ENCODE assay signal across 15 mouse cellular contexts in the genomic region with DNA sequence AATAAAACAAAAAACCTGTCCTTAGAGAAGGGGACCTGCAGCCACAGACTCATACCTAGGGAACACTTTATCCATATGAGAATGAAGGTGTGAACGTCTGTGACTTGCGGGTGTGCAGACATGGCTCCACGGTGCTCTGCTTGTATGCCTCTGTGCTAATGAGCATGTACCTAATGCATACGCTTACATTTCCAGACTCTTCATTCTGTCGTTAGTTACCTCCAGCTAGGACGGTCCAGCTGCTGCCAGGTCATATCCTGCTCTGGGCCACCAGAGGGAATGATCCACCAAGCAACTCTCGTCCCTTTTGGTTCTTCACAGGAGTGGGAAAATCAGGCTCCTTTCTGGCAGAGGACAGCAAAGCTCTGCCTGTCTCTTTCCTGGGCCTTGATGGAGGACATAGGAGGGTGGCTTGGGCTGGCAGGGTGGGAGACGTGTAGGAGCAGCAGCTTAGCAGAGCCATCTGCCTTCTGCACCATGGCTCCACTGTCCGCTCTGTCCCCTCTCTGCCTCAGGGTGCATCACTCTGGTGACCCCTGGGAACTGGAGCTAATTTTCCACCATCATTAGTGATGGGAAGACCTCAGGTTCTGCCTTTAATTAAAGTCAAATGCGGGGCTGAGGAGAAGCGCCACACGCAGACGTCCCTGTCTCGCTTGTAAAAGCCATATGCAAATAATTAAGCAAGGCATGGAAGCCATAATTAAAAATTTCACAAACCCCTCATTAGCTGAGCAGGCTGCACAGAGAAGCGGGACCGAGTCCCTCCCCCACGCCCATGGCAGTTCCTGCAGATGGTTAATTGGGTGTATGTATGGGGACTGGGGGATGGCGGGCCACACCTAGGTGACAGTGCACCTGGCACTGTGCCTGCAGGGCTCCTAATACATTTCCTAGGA. TPM values are rescaled to one million over a fixed set of nuclear protein-coding genes. Genes with fewer than 3 reads are reported as not detected.
DNase-seq lines count a peak whose midpoint lies in the region; ATAC-seq lines count a peak whose summit lies in the region.
"Had no signal": no experiment of that assay in that cellular context is flagged by ENCODE, and none has a peak within 500 bp of the region (broad histone marks: within the 10 kb centered on the region; RNA-seq: fewer than 3 reads in every experiment).

No protein-coding gene starts in this region.

- no peak overlapping the region; the same call in 1 of the 2 replicates for H3K4me3 ChIP-seq in neural tube, embryonic 11.5 days (ENCODE audit: low read depth, low read length)
- H3K4me3 ChIP-seq in hindbrain, embryonic 14.5 days (replicated peaks; ENCODE audit: low read length) = no peak overlapping the region
- no peak overlapping the region for H3K4me3 ChIP-seq in midbrain, embryonic 13.5 days (replicated peaks)
- H3K4me3 ChIP-seq in heart, embryonic 11.5 days (ENCODE audit: low read depth, low read length) = no peak overlapping the region

- no peaks in the 10 kb centered on the region for H3K9me3 ChIP-seq in neural tube, embryonic 11.5 days (ENCODE audit: control insufficient read depth, low read length)
- no peaks in the 10 kb centered on the region for H3K9me3 ChIP-seq in hindbrain, embryonic 14.5 days (ENCODE audit: control insufficient read depth, low read length)
- H3K9me3 ChIP-seq in midbrain, embryonic 13.5 days = no peaks in the 10 kb centered on the region
- no peaks in the 10 kb centered on the region for H3K9me3 ChIP-seq in heart, embryonic 11.5 days (replicated peaks; ENCODE audit: control insufficient read depth, low read length)

- H3K4me2 ChIP-seq in neural tube, embryonic 11.5 days (ENCODE audit: low read depth) = no peak overlapping the region
- H3K4me2 ChIP-seq in hindbrain, embryonic 14.5 days (replicated peaks) = peak overlapping the region; percentile 21; the same call in 1 of the 2 replicates
- H3K4me2 ChIP-seq in midbrain, embryonic 13.5 days (replicated peaks) = no peak overlapping the region; the same call in 1 of the 2 replicates
- no peak overlapping the region for H3K4me2 ChIP-seq in heart, embryonic 11.5 days
- H3K4me2 ChIP-seq: liver, embryonic 11.5 days had no signal

- H3K4me1 ChIP-seq in neural tube, embryonic 11.5 days (ENCODE audit: control insufficient read depth, insufficient read depth, low read length) = peaks cover 8% of the 10 kb centered on the region
- peaks cover 13% of the 10 kb centered on the region for H3K4me1 ChIP-seq in hindbrain, embryonic 14.5 days (replicated peaks; ENCODE audit: control insufficient read depth, insufficient read depth, low read length)
- H3K4me1 ChIP-seq in midbrain, embryonic 13.5 days (replicated peaks) = peaks cover 31% of the 10 kb centered on the region
- H3K4me1 ChIP-seq in heart, embryonic 11.5 days (ENCODE audit: control insufficient read depth, insufficient read depth, low read length) = no peaks in the 10 kb centered on the region

- no peak for DNase-seq in neural tube, embryonic 11.5 days (ENCODE audit: low spot score)
- no peak for DNase-seq in neural tube, embryonic 10.5 days (ENCODE audit: extremely low spot score, low spot score)
- no peak for DNase-seq in hindbrain, embryonic 14.5 days (ENCODE audit: low spot score)
- no peak for DNase-seq in gastrocnemius, postnatal 4 days (ENCODE audit: low spot score in 2 of 2)
- DNase-seq in heart, postnatal 4 days = no peak
- DNase-seq in right cerebral cortex, postnatal 36 days (ENCODE audit: low spot score in 2 of 2) = no peak
- DNase-seq: cerebellum, postnatal 10 days; gastrocnemius, postnatal 36 days; kidney, adult 2 months; lung, postnatal 10 days; thymus, adult 2 months had no signal

- no peaks in the 10 kb centered on the region for H3K36me3 ChIP-seq in neural tube, embryonic 11.5 days (ENCODE audit: control insufficient read depth, insufficient read depth, low read length)
- no peaks in the 10 kb centered on the region for H3K36me3 ChIP-seq in hindbrain, embryonic 14.5 days (replicated peaks; ENCODE audit: control insufficient read depth, insufficient read depth)
- H3K36me3 ChIP-seq in midbrain, embryonic 13.5 days = no peaks in the 10 kb centered on the region
- no peaks in the 10 kb centered on the region for H3K36me3 ChIP-seq in heart, embryonic 11.5 days (ENCODE audit: control insufficient read depth, insufficient read depth, low read length)

- 71% methylated on average over 18 of the region's 18 CpGs for WGBS in neural tube, embryonic 11.5 days
- 36% methylated on average over 18 of the region's 18 CpGs for WGBS in hindbrain, embryonic 14.5 days
- WGBS in midbrain, embryonic 13.5 days = 51% methylated on average over 18 of the region's 18 CpGs
- WGBS in heart, embryonic 11.5 days (ENCODE audit: insufficient replicate concordance) = 69% methylated on average over 18 of the region's 18 CpGs

- H3K27me3 ChIP-seq in neural tube, embryonic 11.5 days (ENCODE audit: control insufficient read depth, insufficient read depth, low read length) = no peaks in the 10 kb centered on the region
- no peaks in the 10 kb centered on the region for H3K27me3 ChIP-seq in hindbrain, embryonic 14.5 days (ENCODE audit: control insufficient read depth, insufficient read depth, low read length)
- no peaks in the 10 kb centered on the region for H3K27me3 ChIP-seq in midbrain, embryonic 13.5 days
- H3K27me3 ChIP-seq in heart, embryonic 11.5 days (ENCODE audit: control insufficient read depth, insufficient read depth, low read length) = no peaks in the 10 kb centered on the region; the same call in 1 of the 2 replicates

- peak overlapping the region; percentile 42; the same call in 1 of the 2 replicates for H3K27ac ChIP-seq in neural tube, embryonic 11.5 days (ENCODE audit: low read depth, low read length)
- H3K27ac ChIP-seq in hindbrain, embryonic 14.5 days = peak overlapping the region; percentile 73
- H3K27ac ChIP-seq in midbrain, embryonic 13.5 days = peak overlapping the region; percentile 85
- no peak overlapping the region for H3K27ac ChIP-seq in heart, embryonic 11.5 days (ENCODE audit: low read depth, low read length)

- ATAC-seq in neural tube, embryonic 11.5 days (ENCODE audit: insufficient read depth, low FRiP score, low TSS enrichment) = no peak
- ATAC-seq in hindbrain, embryonic 14.5 days (ENCODE audit: low FRiP score) = peak; percentile 68
- ATAC-seq in midbrain, embryonic 13.5 days = peak; percentile 80
- ATAC-seq in heart, embryonic 11.5 days (replicated peaks; ENCODE audit: insufficient number of reproducible peaks, low FRiP score, low TSS enrichment) = no peak
- ATAC-seq: activated CD4-positive, CD25-positive, alpha-beta regulatory T cell, adult 4 months had no signal

- no peak overlapping the region for H3K9ac ChIP-seq in neural tube, embryonic 11.5 days (ENCODE audit: low read length)
- peak overlapping the region; percentile 17; the same call in 1 of the 2 replicates for H3K9ac ChIP-seq in hindbrain, embryonic 14.5 days
- peak overlapping the region; percentile 39; the same call in 1 of the 2 replicates for H3K9ac ChIP-seq in midbrain, embryonic 13.5 days (replicated peaks)
- no peak overlapping the region for H3K9ac ChIP-seq in heart, embryonic 11.5 days (ENCODE audit: low read depth, low read length)

RNA-seq across cellular contexts. Expression of a gene that starts 48.0 kb away (rescaled TPM):
- polyA plus RNA-seq in neural tube, embryonic 11.5 days (2014; fragmentation: Nextera tagmentation; extraction: Ambion mirVana) = 19.6 and 21.2 TPM in 2 replicates
- 8.5 and 10.4 TPM in 2 replicates for polyA plus RNA-seq in hindbrain, embryonic 14.5 days (2014; fragmentation: Nextera tagmentation; extraction: Ambion mirVana)
- polyA plus RNA-seq in midbrain, embryonic 13.5 days (2015; fragmentation: Nextera tagmentation; extraction: Ambion mirVana) = 20.5 and 21.2 TPM in 2 replicates
- 1 to 10 TPM in 1 of 2 experiments, under 1 TPM in 1; 0.83 to 1.3 TPM for total RNA-seq in gastrocnemius, postnatal 4 days (2021)
- total RNA-seq in heart, postnatal 4 days (2021) = under 1 TPM; 0.38 to 0.74 TPM
- 1.2 and 1.6 TPM in 2 replicates for polyA plus RNA-seq in heart, embryonic 11.5 days (2014; fragmentation: Nextera tagmentation; extraction: Ambion mirVana)
- polyA plus RNA-seq: activated CD4-positive, CD25-positive, alpha-beta regulatory T cell, adult 4 months had no signal

Comparison
In these comparisons a context has a peak if more than half of its experiments do, and no peak if none do; other contexts are left out.
1. ATAC-seq: peak in hindbrain, embryonic 14.5 days (single experiment) and midbrain, embryonic 13.5 days (single experiment); none in neural tube, embryonic 11.5 days (single experiment) and heart, embryonic 11.5 days (single experiment).
2. H3K9ac ChIP-seq: peak in hindbrain, embryonic 14.5 days (single experiment) and midbrain, embryonic 13.5 days (single experiment); none in neural tube, embryonic 11.5 days (single experiment) and heart, embryonic 11.5 days (single experiment).